Mouse (Mus musculus) forebrain, embryonic 13.5 days (tissue): ENCODE measurements around the gene Rgs2. TPM values are rescaled to one million over a fixed set of nuclear protein-coding genes. Genes with fewer than 3 reads are reported as not detected.

Source experiments
- ATAC-seq: fragments of 200-750 bp; cut with Nextera tagmentation; 2 replicates; pipeline ENCODE4 v1.8.0; 2017
- H3K27ac ChIP-seq: fragments of 300-500 bp; sonication (generic); 2 replicates; pipeline ENCODE4 v1.5.1; 2015; ENCODE audit warnings: inconsistent platforms, mild to moderate bottlenecking, moderate library complexity
- H3K27me3 ChIP-seq: fragments of 300-500 bp; sonication (generic); 2 replicates; pipeline ENCODE4 v1.6.1; 2015; ENCODE audit warnings: mild to moderate bottlenecking, inconsistent platforms
- H3K36me3 ChIP-seq: fragments of 300-500 bp; sonication (generic); 2 replicates; pipeline ENCODE4 v1.6.1; 2015; ENCODE audit warnings: mild to moderate bottlenecking, inconsistent platforms; ENCODE audit not compliant: poor library complexity, severe bottlenecking
- H3K4me1 ChIP-seq: fragments of 300-500 bp; sonication (generic); 2 replicates; pipeline ENCODE4 v1.6.1; 2015; ENCODE audit warnings: inconsistent platforms
- H3K4me2 ChIP-seq: fragments of 300-500 bp; sonication (generic); 2 replicates; pipeline ENCODE4 v1.6.1; 2015; ENCODE audit warnings: inconsistent platforms, mild to moderate bottlenecking, moderate library complexity
- H3K4me3 ChIP-seq: fragments of 300-500 bp; sonication (generic); 2 replicates; pipeline ENCODE4 v1.5.1; 2015; ENCODE audit warnings: mild to moderate bottlenecking, inconsistent platforms
- H3K9ac ChIP-seq: fragments of 300-500 bp; sonication (generic); 2 replicates; pipeline ENCODE4 v1.6.1; 2015; ENCODE audit warnings: mild to moderate bottlenecking, inconsistent platforms
- H3K9me3 ChIP-seq: fragments of 300-500 bp; sonication (generic); replicated peaks from 2 replicates; pipeline ENCODE4 v1.6.1; 2016; ENCODE audit warnings: inconsistent platforms
- WGBS: fragments of 180-500 bp; shearing (Covaris S2); methylation state at CpG from one replicate; pipeline ENCODE4 v1.1.7; 2015; 5-methylcytosine and 5-hydroxymethylcytosine counted together
- polyA plus RNA-seq: library from polyadenylated mRNA; unstranded; fragments of >200 nt; fragmentation: Nextera tagmentation; extraction: Ambion mirVana; gene quantifications from 2 replicates; pipeline ENCODE4 v1.2.1, GENCODE M21; 2015

Gene Rgs2
- polyA plus RNA-seq = 97.9 and 101 TPM in 2 replicates

DNA sequence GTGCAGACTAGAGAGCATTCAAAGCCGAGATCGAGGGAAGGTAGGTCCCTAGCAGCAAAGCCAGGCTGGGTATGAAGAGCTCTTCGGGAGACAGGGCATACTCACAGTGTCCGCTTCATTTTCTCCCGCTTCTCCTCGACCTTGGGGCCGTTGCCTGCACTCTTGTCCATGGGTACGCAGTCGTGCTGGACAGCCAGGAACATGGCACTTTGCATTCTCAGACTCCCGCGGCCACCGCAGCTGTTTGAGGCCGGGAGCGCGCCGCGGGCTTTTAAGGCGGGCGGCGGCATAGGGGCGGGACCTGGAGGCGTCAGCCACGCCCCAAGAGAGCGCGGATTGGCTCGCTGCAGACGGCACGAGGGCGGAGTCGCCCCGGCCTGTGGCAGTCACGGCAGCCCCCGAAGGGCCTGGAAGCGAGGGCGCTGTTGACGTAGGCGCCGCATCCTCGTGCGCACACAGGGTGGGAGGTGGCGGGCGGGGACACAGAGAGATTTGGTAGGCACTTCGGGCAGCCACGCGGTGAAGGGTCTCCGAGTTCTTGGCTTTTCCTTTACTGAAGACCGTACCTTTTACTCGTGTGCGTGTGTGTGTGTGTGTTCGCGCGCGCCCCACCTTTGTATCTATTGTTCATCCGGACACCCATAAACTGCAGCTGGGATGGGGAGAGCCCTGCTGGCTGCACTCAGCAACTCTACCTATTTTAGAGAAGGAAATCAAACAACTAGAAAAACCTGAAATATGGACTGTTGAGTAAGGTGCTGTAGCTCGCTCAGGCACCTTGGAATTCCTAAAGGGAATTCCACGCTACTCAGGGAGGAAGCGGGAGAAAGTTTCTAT lies at the start of gene Rgs2:
Gene Rgs2 (minus strand): TSS at position 258 of the 837 bp plus-strand sequence.
- Histone ChIP-seq H3K27me3 (no peaks in the 10 kb centered on the region), H3K4me3 (peak within 1 kb of the TSS; percentile 63), H3K9ac (peak within 1 kb of the TSS; percentile 78), H3K4me2 (peak within 1 kb of the TSS; percentile 86), H3K27ac (peak within 1 kb of the TSS; percentile 72), H3K36me3 (peaks cover 11% of the 10 kb centered on the region), H3K9me3 (no peaks in the 10 kb centered on the region), H3K4me1 (peaks cover 18% of the 10 kb centered on the region)
- ATAC-seq = peak; percentile 99
- under 1% methylated on average over 56 of the region's 57 CpGs for WGBS

DNA sequence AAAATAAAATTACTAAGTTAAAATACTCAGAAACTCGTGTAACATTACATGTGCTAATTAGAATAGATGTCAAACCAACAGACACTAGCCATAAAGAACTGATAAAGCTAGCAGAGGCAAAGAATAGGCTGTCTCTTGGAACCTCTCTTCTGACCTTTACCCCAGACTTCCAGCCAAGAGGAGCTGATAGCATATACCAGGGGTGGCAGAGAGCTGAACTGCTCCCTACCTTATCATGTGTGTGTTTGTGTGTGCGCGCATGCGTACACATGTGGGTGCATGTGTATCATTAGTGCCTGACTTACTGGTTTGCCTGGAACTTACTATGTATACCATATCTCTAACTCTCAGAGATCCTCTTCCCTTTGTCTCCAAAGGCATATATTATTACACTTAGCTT lies 49.4 kb upstream of the Rgs2 start:
- Histone ChIP-seq H3K27me3 (no peaks in the 10 kb centered on the region), H3K4me3 (no peak overlapping the region), H3K9me3 (no peaks in the 10 kb centered on the region), H3K4me1 (no peaks in the 10 kb centered on the region), H3K9ac (no peak overlapping the region), H3K27ac (no peak overlapping the region), H3K36me3 (no peaks in the 10 kb centered on the region), H3K4me2 (no peak overlapping the region)
- no peak for ATAC-seq
- 81% methylated on average over 4 of the region's 4 CpGs for WGBS

DNA sequence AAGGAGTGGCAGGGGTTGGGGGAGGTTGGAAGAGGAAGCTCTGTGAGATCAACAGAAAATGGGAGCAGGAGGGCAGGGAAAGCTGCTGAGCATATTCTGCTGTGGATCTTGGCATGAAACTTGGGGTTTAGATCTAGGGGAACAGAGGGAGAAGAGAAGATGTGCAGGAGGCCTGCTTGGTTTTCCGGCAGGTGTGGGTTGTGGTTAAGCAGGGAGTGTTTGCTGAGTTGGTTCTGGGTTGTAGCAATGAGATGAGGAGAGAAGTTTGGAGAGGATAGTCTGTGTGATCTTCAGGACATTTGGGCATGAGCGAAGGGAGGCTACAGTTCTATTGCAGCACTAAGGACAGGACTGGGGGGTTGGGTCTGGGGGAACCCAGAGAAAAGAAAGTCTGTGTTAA lies 37.9 kb upstream of the Rgs2 start:
- Histone ChIP-seq H3K27ac (no peak overlapping the region), H3K4me1 (no peaks in the 10 kb centered on the region), H3K9me3 (no peaks in the 10 kb centered on the region), H3K4me2 (no peak overlapping the region), H3K9ac (no peak overlapping the region), H3K27me3 (no peaks in the 10 kb centered on the region), H3K4me3 (no peak overlapping the region), H3K36me3 (no peaks in the 10 kb centered on the region)
- 94% methylated on average over 2 of the region's 2 CpGs for WGBS
- no peak for ATAC-seq

DNA sequence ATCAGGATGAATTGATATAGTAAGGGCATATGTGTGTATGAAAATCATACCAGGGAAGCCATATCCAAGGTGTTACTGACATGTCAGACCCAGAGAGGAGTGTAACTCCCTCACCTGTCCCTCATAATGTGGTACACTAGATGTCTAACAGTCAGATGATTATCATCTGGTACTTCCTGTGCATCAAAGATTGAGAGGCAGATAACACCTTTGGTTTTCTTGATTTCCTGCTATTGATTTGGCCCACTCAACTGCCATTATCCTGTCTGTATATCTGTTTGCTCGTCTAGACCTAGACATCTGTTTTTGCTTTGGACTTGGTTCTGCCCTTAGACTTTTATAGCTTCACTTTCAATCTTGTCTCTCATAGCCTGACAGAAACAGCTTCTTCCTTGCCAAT lies 29.5 kb upstream of the Rgs2 start:
- 83% methylated on average over 1 of the region's 1 CpGs for WGBS
- 0 out of 2 replicates have a peak, but pooled peaks cover 4% of the 10 kb centered on the region for H3K4me1 ChIP-seq
- H3K4me2 ChIP-seq = no peak overlapping the region
- H3K36me3 ChIP-seq = no peaks in the 10 kb centered on the region
- no peak overlapping the region for H3K4me3 ChIP-seq
- no peak for ATAC-seq
- no peaks in the 10 kb centered on the region for H3K27me3 ChIP-seq
- no peak overlapping the region for H3K9ac ChIP-seq
- no peaks in the 10 kb centered on the region for H3K9me3 ChIP-seq
- H3K27ac ChIP-seq = no peak overlapping the region

DNA sequence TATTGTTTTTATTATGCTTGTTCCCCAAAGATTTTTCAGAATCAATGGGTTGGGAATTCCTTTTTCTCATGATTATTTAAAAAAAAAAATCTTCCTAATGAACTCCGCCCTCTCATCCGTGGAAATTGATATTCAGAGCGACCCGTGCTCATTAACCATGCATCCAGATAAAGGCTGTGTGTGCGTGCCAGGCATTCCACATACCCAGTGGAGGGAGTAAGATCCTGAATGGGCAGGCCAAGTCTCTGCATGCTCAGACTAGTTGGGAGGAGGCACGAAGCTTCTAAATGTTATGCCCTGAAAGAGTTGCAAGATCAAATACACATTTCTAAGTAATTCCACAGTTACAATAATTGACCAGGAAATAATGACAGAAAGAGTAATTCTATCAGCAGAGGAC lies 26.5 kb upstream of the Rgs2 start:
- Histone ChIP-seq H3K36me3 (no peaks in the 10 kb centered on the region), H3K27ac (no peak overlapping the region), H3K9me3 (no peaks in the 10 kb centered on the region), H3K4me1 (0 out of 2 replicates have a peak, but pooled peaks cover 4% of the 10 kb centered on the region), H3K4me2 (no peak overlapping the region), H3K27me3 (no peaks in the 10 kb centered on the region), H3K9ac (no peak overlapping the region), H3K4me3 (no peak overlapping the region)
- 25% methylated on average over 6 of the region's 6 CpGs for WGBS
- ATAC-seq = peak; percentile 98

DNA sequence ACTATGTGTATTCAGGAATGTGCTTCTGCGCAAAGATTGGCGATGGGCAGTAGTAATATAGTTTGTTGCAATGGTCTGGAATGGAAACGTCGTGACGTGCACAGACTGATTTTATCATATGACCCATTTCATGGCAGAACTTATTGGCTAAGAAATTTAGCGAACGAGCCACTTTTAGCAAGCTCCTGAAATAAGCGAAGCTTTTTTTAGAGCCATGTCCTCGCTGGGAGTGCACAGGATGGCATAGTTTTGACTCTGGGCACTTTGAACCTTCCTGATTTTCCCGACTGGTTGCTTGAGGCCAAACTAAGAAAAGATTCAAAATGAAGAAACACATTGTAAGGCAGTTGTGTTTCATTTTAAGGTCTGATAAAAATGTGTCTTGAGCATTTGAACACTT lies 25.7 kb upstream of the Rgs2 start:
- WGBS = 94% methylated on average over 10 of the region's 10 CpGs

DNA sequence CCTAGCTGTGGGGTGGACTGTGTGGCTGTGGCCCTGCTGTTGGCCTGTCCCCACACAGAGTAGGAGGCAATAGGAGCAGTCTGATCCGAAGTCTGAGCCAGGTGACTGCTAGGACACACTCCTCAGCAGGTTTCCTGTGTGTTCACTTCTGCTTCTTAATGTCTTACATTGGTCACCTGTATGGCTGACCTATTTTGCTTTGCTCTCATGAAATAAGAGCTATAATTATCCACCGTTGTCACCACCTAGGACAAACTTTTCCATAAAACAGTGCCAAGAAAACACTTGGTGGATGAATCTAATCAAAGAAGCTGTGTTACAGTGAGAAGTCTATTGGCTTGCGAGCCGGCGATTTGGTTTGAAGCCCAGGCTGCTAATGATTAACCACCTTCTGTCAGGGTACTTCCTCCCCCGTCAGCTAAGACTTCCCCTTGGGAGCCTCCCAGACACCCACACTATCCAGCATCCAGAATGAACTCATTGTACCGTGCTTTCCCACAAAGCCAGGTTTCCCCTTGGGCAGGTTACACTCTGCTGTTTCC lies 14.5 kb upstream of the Rgs2 start:
- no peak overlapping the region for H3K27ac ChIP-seq
- WGBS = 67% methylated on average over 7 of the region's 7 CpGs
- H3K27me3 ChIP-seq = no peaks in the 10 kb centered on the region
- no peak overlapping the region for H3K9ac ChIP-seq
- H3K4me3 ChIP-seq = no peak overlapping the region
- no peak overlapping the region for H3K4me2 ChIP-seq
- no peaks in the 10 kb centered on the region for H3K4me1 ChIP-seq
- no peaks in the 10 kb centered on the region for H3K9me3 ChIP-seq
- no peaks in the 10 kb centered on the region for H3K36me3 ChIP-seq
- peak; percentile 77 for ATAC-seq

More for the DNA sequence above, 25.7 kb upstream of the Rgs2 start:
- no peak for ATAC-seq
- H3K4me2 ChIP-seq = no peak overlapping the region
- 0 out of 2 replicates have a peak, but pooled peaks cover 4% of the 10 kb centered on the region for H3K4me1 ChIP-seq
- no peak overlapping the region for H3K4me3 ChIP-seq
- H3K27ac ChIP-seq = no peak overlapping the region
- H3K36me3 ChIP-seq = no peaks in the 10 kb centered on the region
- no peaks in the 10 kb centered on the region for H3K27me3 ChIP-seq
- H3K9me3 ChIP-seq = no peaks in the 10 kb centered on the region
- no peak overlapping the region for H3K9ac ChIP-seq

DNA sequence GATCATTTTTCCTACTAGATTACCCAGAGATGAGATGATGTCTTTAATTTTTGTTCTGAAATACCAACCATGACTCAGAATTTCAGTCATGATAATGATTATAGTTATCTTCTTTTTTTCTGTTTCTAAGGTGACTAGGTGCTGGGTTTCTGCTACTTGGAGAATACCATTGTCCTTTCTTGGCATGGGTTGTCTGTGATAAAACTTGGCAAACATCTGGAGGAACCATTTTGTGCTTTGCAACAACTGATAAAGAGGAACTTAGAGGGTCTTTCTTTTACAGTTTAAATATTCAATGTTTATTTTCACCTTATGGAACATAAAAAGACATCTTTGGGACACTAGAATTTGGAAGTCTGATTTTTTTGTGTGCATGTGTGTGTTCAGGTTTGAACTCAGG lies 10.0 kb upstream of the Rgs2 start:
- Histone ChIP-seq H3K4me2 (no peak overlapping the region), H3K4me3 (no peak overlapping the region), H3K4me1 (no peaks in the 10 kb centered on the region), H3K9me3 (no peaks in the 10 kb centered on the region), H3K36me3 (no peaks in the 10 kb centered on the region), H3K9ac (no peak overlapping the region), H3K27ac (no peak overlapping the region), H3K27me3 (no peaks in the 10 kb centered on the region)
- ATAC-seq = no peak

DNA sequence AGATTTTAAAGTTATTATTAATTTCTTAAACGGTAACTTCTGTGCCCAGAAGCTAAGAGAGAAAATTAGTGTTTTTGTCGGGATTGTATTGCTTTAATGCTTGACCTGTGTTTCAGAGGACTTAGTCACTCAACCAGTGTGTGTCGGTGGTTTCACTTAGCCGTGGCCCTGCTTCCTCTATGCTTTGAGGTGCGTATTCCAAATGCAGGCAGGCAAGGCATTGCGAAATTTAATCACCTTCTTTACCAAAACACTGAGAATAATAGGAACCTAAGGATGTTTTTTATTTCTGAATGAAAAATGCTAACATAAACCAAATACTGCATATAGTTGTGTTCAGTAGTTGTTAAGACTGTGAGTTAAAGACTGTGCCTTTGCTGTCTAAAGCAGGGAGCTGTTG lies 3.4 kb upstream of the Rgs2 start:
- Histone ChIP-seq H3K9me3 (no peaks in the 10 kb centered on the region), H3K9ac (no peak overlapping the region), H3K4me3 (no peak overlapping the region), H3K36me3 (no peaks in the 10 kb centered on the region), H3K27me3 (no peaks in the 10 kb centered on the region), H3K4me2 (no peak overlapping the region), H3K27ac (no peak overlapping the region), H3K4me1 (peaks cover 15% of the 10 kb centered on the region)
- WGBS = 73% methylated on average over 6 of the region's 6 CpGs
- no peak for ATAC-seq

DNA sequence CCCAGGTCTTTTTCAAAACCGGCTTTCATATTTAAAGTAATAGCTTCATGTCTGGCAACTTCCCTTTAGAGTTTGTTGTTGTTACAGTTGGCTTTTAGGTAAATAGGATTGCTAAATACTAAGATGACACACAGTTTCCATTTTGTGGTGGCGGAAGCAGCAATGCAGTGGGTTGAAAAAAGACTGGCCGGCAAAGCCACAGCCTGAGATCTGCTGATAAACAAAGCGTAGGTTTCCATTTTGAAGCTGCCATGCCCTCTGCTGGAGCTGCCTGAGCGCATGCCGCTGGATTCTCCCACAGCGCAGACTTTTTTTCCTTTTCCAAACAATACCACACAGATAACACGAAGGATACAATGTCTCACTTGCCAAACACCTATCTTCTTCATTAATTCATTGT lies 2.6 kb upstream of the Rgs2 start:
- Histone ChIP-seq H3K9ac (no peak overlapping the region), H3K4me1 (peaks cover 18% of the 10 kb centered on the region), H3K4me2 (peak overlapping the region; percentile 41), H3K9me3 (no peaks in the 10 kb centered on the region), H3K36me3 (peaks cover 3% of the 10 kb centered on the region), H3K27ac (no peak overlapping the region), H3K4me3 (no peak overlapping the region), H3K27me3 (no peaks in the 10 kb centered on the region)
- no peak for ATAC-seq
- WGBS = 2% methylated on average over 8 of the region's 8 CpGs

DNA sequence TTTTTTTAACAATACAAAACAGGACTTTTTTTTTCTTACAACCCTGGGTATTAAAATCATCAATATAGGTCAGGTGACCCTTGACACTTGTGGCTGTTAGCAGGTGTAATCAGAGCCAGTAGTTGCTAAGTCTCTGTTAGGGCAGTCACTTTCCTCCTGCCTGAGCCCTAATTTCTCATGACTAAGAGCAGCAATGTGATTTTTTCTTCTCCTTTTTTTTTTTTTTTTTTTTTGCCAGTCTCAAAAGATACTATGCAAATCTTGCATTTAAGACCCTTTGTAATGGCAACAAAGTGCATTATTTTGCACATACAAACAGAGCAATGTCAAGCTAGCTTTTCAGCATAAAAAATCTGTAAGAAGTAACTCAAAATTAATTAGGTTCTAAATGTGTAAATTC lies 1.7 kb upstream of the Rgs2 start:
- Histone ChIP-seq H3K4me2 (no peak overlapping the region), H3K36me3 (peaks cover 8% of the 10 kb centered on the region), H3K27me3 (no peaks in the 10 kb centered on the region), H3K27ac (no peak overlapping the region), H3K4me3 (no peak overlapping the region), H3K9ac (no peak overlapping the region), H3K4me1 (peaks cover 18% of the 10 kb centered on the region), H3K9me3 (no peaks in the 10 kb centered on the region)
- ATAC-seq = no peak

DNA sequence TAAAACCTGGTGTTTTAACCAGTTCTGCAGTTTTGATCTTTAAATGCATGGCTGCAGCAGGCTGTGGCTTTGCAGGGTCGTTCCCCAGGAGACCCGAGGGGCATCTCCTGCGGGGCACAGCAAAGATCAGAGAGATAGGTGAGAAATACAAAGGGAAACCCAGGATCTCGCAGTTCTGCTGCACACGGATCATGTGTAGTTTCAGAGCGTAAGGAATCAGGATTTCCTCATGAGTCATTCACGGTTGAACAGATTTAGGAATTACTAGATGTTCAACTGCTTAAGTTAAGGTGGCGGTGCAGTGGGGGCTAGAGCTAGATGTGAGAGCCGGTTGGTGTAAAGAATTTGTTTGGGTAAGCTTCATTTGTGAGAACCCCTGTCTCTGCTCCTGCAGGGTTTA lies 780 bp upstream of the Rgs2 start:
- H3K27me3 ChIP-seq = no peaks in the 10 kb centered on the region
- H3K27ac ChIP-seq = peak overlapping the region; percentile 68
- peak overlapping the region; percentile 63 for H3K4me3 ChIP-seq
- H3K4me1 ChIP-seq = peaks cover 18% of the 10 kb centered on the region
- H3K9ac ChIP-seq = peak overlapping the region; percentile 68
- H3K36me3 ChIP-seq = peaks cover 11% of the 10 kb centered on the region
- peak overlapping the region; percentile 86 for H3K4me2 ChIP-seq
- ATAC-seq = no peak
- H3K9me3 ChIP-seq = no peaks in the 10 kb centered on the region
- 2% methylated on average over 9 of the region's 9 CpGs for WGBS
